Comparison of ENCODE assay signal across 1 mouse cellular context in genomic region chr3:122984249-122985182, GRCm38 (mm10).
TF ChIP-seq lines count a peak whose summit lies in the region.

TSS of gene Usp53 (minus strand) at chr3:122984510.

TF ChIP-seq in MEL, 35 proteins besides CTCF, POLR2A, EP300 and RAD21 (continued from another document):
- TF ChIP-seq POLR2AphosphoS5 (IDR thresholded peaks at IDR 0.05; ENCODE audit: borderline replicate concordance, low read depth, low read length) = no peak
- TF ChIP-seq HCFC1 (IDR thresholded peaks at IDR 0.05; ENCODE audit: low read depth, low read length) = peak; percentile 64; the same call in 1 of the 2 replicates
- TF ChIP-seq JUND (IDR thresholded peaks at IDR 0.05; ENCODE audit: low read depth, low read length) = no peak
- TF ChIP-seq RCOR1 (IDR thresholded peaks at IDR 0.05; ENCODE audit: low read depth, low read length) = 0 out of 2 replicates have a peak, but pooled peaks have one; percentile 8
- TF ChIP-seq ELF1 (IDR thresholded peaks at IDR 0.05; ENCODE audit: low read depth, low read length) = 0 out of 2 replicates have a peak, but pooled peaks have one; percentile 18
- TF ChIP-seq TBP (IDR thresholded peaks at IDR 0.05; ENCODE audit: low read depth, low read length) = no peak
- TF ChIP-seq MAZ (IDR thresholded peaks at IDR 0.05; ENCODE audit: low read depth, low read length) = peak; percentile 58; the same call in 1 of the 2 replicates
- peak; percentile 32; the same call in 1 of the 2 replicates for TF ChIP-seq ETS1 (IDR thresholded peaks at IDR 0.05; ENCODE audit: low read depth, low read length)
